Mouse (Mus musculus): ENCODE measurements around the gene Dab1.

DNA sequence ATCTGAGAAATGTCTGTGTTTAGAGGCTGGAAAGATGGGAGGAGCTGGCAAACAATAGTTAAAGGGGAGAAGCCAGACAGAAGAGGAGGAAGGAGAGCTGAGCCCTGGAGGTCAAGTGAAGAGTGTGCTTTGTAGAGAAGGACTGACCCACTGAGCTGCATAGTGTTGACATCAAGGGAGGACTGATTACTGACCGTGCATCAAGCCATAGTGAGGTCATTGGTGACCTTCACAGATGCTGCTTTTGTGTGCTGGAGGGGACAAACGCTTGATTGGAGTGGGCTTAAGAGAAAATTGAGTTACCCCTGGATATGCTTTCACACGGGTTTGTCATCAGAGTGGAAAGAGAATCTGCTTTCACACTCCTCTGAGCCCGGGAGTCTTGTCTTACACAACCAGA is 440.4 kb downstream of the Dab1 start:
- TF ChIP-seq CTCF (IDR thresholded peaks at IDR 0.05; ENCODE audit: borderline replicate concordance, insufficient read depth, low read depth, low read length): no peak
- no peak for TF ChIP-seq POLR2A (IDR thresholded peaks at IDR 0.05; ENCODE audit: borderline replicate concordance, insufficient read depth, low read length)
